Mouse (Mus musculus): ENCODE results near the gene Olfr301. TPM values are rescaled to one million over a fixed set of nuclear protein-coding genes. Genes with fewer than 3 reads are reported as not detected.

Olfr301 gene
- not detected in 2 replicates for polyA plus RNA-seq (2014; fragmentation: Nextera tagmentation; extraction: Ambion mirVana)

DNA sequence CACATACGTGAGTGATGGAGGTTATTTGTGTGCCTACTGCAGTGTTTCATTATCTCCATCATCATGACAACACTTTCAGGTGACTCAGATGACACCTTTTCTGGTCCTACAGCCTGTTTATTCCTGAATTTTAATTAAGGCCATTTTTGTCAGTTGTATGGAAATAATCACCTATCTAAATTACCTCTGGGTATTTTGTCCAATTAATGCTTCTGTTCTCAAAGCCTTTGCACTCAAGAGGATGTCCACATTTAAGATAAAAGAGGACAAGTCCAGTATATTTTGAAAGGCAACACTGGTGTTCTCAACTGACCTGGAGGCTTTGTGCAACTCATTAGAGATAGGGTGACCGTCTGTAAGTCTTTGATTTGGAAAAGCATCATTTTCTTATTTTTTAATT lies at the start of gene Olfr301:
Olfr301 (plus strand) TSS at position 301 of the 400 bp plus-strand sequence.
- H3K4me1 ChIP-seq (replicated peaks; ENCODE audit: control insufficient read depth, insufficient read depth, low read length): no peaks in the 10 kb centered on the region
- H3K36me3 ChIP-seq (ENCODE audit: control insufficient read depth, insufficient read depth, low read length): no peaks in the 10 kb centered on the region
- 87% methylated on average over 2 of the region's 2 CpGs for WGBS
- DNase-seq (ENCODE audit: low spot score) (no peak), ATAC-seq (ENCODE audit: low FRiP score) (no peak)
- no peak within 1 kb of the TSS for H3K9ac ChIP-seq (ENCODE audit: low read depth, low read length)
- H3K4me2 ChIP-seq (replicated peaks; ENCODE audit: low read depth, low read length): no peak within 1 kb of the TSS
- no peak within 1 kb of the TSS for H3K27ac ChIP-seq (ENCODE audit: low read depth, low read length)
- H3K27me3 ChIP-seq (ENCODE audit: control insufficient read depth, insufficient read depth, low read length): no peaks in the 10 kb centered on the region
- no peak within 1 kb of the TSS for H3K4me3 ChIP-seq (ENCODE audit: low read depth, low read length)
- H3K9me3 ChIP-seq (ENCODE audit: control insufficient read depth, low read length): no peaks in the 10 kb centered on the region

DNA sequence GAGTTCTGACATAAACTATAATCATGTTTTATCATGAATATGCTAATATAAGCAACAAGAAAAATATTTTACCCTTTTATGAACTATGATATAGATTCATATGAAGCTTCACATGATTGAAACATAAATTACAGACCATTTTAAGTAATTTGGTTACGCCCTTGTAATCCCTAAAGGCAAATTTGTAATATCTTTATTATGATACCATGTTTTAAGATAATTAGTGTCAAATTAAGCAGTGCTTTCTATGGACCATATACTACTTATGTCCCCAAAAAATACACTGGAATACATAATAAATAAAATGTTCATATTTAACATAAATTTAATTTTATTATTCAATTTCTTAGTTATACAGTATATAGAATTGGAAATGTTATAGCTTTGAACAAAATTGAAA lies 36.8 kb upstream of the Olfr301 start, which contains the start of gene Olfr305:
Olfr305 (minus strand) TSS at position 101 of the 400 bp plus-strand sequence.
- no peaks in the 10 kb centered on the region for H3K9me3 ChIP-seq (ENCODE audit: control insufficient read depth, low read length)
- H3K4me1 ChIP-seq (replicated peaks; ENCODE audit: control insufficient read depth, insufficient read depth, low read length): no peaks in the 10 kb centered on the region
- no peaks in the 10 kb centered on the region for H3K36me3 ChIP-seq (ENCODE audit: control insufficient read depth, insufficient read depth, low read length)
- 87% methylated on average over 1 of the region's 1 CpGs for WGBS
- no peak within 1 kb of the TSS for H3K4me3 ChIP-seq (ENCODE audit: low read depth, low read length)
- no peak within 1 kb of the TSS for H3K27ac ChIP-seq (ENCODE audit: low read depth, low read length)
- H3K27me3 ChIP-seq (ENCODE audit: control insufficient read depth, insufficient read depth, low read length): no peaks in the 10 kb centered on the region
- no peak within 1 kb of the TSS for H3K4me2 ChIP-seq (replicated peaks; ENCODE audit: low read depth, low read length)
- H3K9ac ChIP-seq (ENCODE audit: low read depth, low read length): no peak within 1 kb of the TSS
- ATAC-seq (ENCODE audit: low FRiP score) (no peak), DNase-seq (ENCODE audit: low spot score) (no peak)

DNA sequence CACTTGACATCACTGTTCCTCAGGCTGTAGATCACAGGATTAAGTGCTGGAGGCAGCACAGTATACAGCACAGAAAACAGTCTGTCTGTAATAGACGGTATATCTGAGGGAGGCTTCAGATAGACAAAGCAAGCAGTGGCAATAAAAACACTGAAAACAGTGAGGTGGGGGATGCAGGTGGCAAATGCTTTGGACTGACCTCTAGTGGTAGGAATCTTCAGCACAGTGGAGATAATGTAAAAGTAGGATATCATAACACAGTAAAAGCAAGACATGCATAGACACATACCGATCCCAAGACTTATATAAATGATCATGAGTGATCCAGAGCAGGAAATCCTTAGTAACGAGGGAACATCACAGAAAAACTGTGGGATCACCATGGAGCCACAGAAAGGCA lies 17.9 kb upstream of the Olfr301 start:
- no peak overlapping the region for H3K27ac ChIP-seq (ENCODE audit: low read depth, low read length)
- H3K4me1 ChIP-seq (replicated peaks; ENCODE audit: control insufficient read depth, insufficient read depth, low read length): no peaks in the 10 kb centered on the region
- DNase-seq (ENCODE audit: low spot score) (no peak), ATAC-seq (ENCODE audit: low FRiP score) (no peak)
- no peak overlapping the region for H3K4me2 ChIP-seq (replicated peaks; ENCODE audit: low read depth, low read length)
- no peaks in the 10 kb centered on the region for H3K9me3 ChIP-seq (ENCODE audit: control insufficient read depth, low read length)
- H3K27me3 ChIP-seq (ENCODE audit: control insufficient read depth, insufficient read depth, low read length): no peaks in the 10 kb centered on the region
- no peak overlapping the region for H3K4me3 ChIP-seq (ENCODE audit: low read depth, low read length)
- WGBS: 78% methylated on average over 3 of the region's 3 CpGs
- no peaks in the 10 kb centered on the region for H3K36me3 ChIP-seq (ENCODE audit: control insufficient read depth, insufficient read depth, low read length)
- no peak overlapping the region for H3K9ac ChIP-seq (ENCODE audit: low read depth, low read length)

DNA sequence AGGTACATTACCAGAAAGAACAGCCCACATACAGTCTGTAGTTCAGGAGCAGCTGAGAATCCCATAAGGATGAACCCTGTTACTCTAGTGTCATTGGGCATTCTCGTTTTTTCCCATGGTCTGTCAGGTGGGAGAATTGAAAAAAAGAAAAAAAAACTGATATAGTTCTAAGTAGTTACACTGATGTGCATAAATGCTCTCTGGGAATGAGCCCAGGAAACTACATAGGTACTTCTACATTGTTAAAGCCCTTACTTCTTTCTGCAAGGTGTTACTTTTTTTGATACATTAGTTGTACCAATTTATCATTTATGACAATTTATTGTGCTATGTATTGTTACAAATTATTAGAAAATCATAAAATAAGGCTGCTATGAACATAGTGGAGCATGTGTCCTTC lies 17.1 kb upstream of the Olfr301 start, which contains the start of gene Olfr304:
Olfr304 (minus strand) TSS at position 101 of the 400 bp plus-strand sequence.
- no peaks in the 10 kb centered on the region for H3K9me3 ChIP-seq (ENCODE audit: control insufficient read depth, low read length)

DNA sequence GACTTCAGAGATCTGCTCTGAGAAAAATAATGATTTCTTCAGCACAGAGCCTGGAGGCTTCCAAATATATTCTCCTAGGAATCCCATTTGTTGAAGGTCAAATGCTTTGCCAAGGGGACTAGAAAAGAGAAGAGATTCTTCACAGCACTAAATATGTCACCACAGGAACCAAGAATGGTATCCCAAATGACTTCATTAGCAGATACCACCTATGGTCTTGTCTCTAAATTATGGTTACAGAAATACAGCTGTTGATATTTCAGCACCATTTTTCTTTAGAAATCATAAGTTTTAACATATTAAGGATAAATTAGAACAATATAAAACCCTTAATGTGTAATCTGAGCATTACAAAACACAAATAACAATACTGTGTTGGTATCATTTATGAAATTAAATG lies 6.0 kb upstream of the Olfr301 start, which contains the start of gene Olfr303:
Olfr303 (minus strand) TSS at position 101 of the 400 bp plus-strand sequence.
- no peak within 1 kb of the TSS for H3K4me3 ChIP-seq (ENCODE audit: low read depth, low read length)
- no peak within 1 kb of the TSS for H3K4me2 ChIP-seq (replicated peaks; ENCODE audit: low read depth, low read length)
- no peak within 1 kb of the TSS for H3K9ac ChIP-seq (ENCODE audit: low read depth, low read length)
- H3K27ac ChIP-seq (ENCODE audit: low read depth, low read length): no peak within 1 kb of the TSS
- H3K9me3 ChIP-seq (ENCODE audit: control insufficient read depth, low read length): no peaks in the 10 kb centered on the region
- DNase-seq (ENCODE audit: low spot score) (no peak), ATAC-seq (ENCODE audit: low FRiP score) (no peak)
- H3K27me3 ChIP-seq (ENCODE audit: control insufficient read depth, insufficient read depth, low read length): no peaks in the 10 kb centered on the region
- H3K4me1 ChIP-seq (replicated peaks; ENCODE audit: control insufficient read depth, insufficient read depth, low read length): no peaks in the 10 kb centered on the region
- no peaks in the 10 kb centered on the region for H3K36me3 ChIP-seq (ENCODE audit: control insufficient read depth, insufficient read depth, low read length)

More for the DNA sequence above, 17.1 kb upstream of the Olfr301 start, which contains the start of gene Olfr304:
- WGBS: 63% methylated on average over 1 of the region's 1 CpGs
- no peak within 1 kb of the TSS for H3K9ac ChIP-seq (ENCODE audit: low read depth, low read length)
- no peak within 1 kb of the TSS for H3K4me3 ChIP-seq (ENCODE audit: low read depth, low read length)
- DNase-seq (ENCODE audit: low spot score): no peak
- H3K4me2 ChIP-seq (replicated peaks; ENCODE audit: low read depth, low read length): no peak within 1 kb of the TSS
- no peak within 1 kb of the TSS for H3K27ac ChIP-seq (ENCODE audit: low read depth, low read length)
- no peaks in the 10 kb centered on the region for H3K4me1 ChIP-seq (replicated peaks; ENCODE audit: control insufficient read depth, insufficient read depth, low read length)
- no peaks in the 10 kb centered on the region for H3K27me3 ChIP-seq (ENCODE audit: control insufficient read depth, insufficient read depth, low read length)
- ATAC-seq (ENCODE audit: low FRiP score): no peak
- no peaks in the 10 kb centered on the region for H3K36me3 ChIP-seq (ENCODE audit: control insufficient read depth, insufficient read depth, low read length)

DNA sequence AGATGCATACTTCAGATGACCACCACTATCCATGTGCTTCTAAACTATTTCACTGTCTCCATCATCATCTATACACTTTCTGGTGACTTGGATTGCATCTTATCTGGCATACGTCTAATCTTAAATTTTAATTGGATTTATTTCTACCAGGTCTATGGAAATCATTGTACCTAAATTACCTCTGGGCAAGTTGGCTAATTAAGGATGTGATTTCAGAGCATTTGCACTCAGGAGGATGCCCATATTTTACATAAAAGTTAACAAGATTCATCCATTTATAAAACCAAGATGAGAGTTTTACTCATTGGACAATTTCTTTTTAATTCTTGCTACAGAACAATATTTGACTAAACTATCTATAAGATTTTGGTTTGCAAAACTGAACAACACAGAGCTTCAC lies 56.0 kb downstream of the Olfr301 start, which contains the start of gene Olfr299:
Olfr299 (plus strand) TSS at position 301 of the 400 bp plus-strand sequence.
- H3K4me1 ChIP-seq (replicated peaks; ENCODE audit: control insufficient read depth, insufficient read depth, low read length): no peaks in the 10 kb centered on the region
- no peak for ATAC-seq (ENCODE audit: low FRiP score)
- no peak within 1 kb of the TSS for H3K27ac ChIP-seq (ENCODE audit: low read depth, low read length)

More for the DNA sequence above, 56.0 kb downstream of the Olfr301 start, which contains the start of gene Olfr299:
- DNase-seq (ENCODE audit: low spot score): no peak
- Histone ChIP-seq H3K9ac (ENCODE audit: low read depth, low read length) (no peak within 1 kb of the TSS), H3K36me3 (ENCODE audit: control insufficient read depth, insufficient read depth, low read length) (no peaks in the 10 kb centered on the region), H3K4me3 (ENCODE audit: low read depth, low read length) (no peak within 1 kb of the TSS), H3K9me3 (ENCODE audit: control insufficient read depth, low read length) (no peaks in the 10 kb centered on the region), H3K27me3 (ENCODE audit: control insufficient read depth, insufficient read depth, low read length) (no peaks in the 10 kb centered on the region), H3K4me2 (replicated peaks; ENCODE audit: low read depth, low read length) (no peak within 1 kb of the TSS)
- WGBS: 88% methylated on average over 1 of the region's 1 CpGs

Other genes with a start within 250 kb of the Olfr301 start
- gene Vmn2r75, start 232.1 kb upstream of the Olfr301 start, polyA plus RNA-seq (2014; fragmentation: Nextera tagmentation; extraction: Ambion mirVana): not detected in 2 replicates
- gene Vmn2r76, start 157.5 kb upstream of the Olfr301 start, polyA plus RNA-seq (2014; fragmentation: Nextera tagmentation; extraction: Ambion mirVana): not detected in 2 replicates
- not detected in 2 replicates for gene Olfr310, start 126.7 kb upstream of the Olfr301 start, polyA plus RNA-seq (2014; fragmentation: Nextera tagmentation; extraction: Ambion mirVana)
- not detected in 2 replicates for gene Olfr309, start 90.1 kb upstream of the Olfr301 start, polyA plus RNA-seq (2014; fragmentation: Nextera tagmentation; extraction: Ambion mirVana)
- gene Olfr308, start 78.2 kb upstream of the Olfr301 start, polyA plus RNA-seq (2014; fragmentation: Nextera tagmentation; extraction: Ambion mirVana): not detected in 2 replicates
- not detected in 2 replicates for gene Olfr307, start 66.3 kb upstream of the Olfr301 start, polyA plus RNA-seq (2014; fragmentation: Nextera tagmentation; extraction: Ambion mirVana)
- not detected in 2 replicates for gene Olfr305, start 36.9 kb upstream of the Olfr301 start, polyA plus RNA-seq (2014; fragmentation: Nextera tagmentation; extraction: Ambion mirVana)
- not detected in 2 replicates for gene Olfr304, start 17.2 kb upstream of the Olfr301 start, polyA plus RNA-seq (2014; fragmentation: Nextera tagmentation; extraction: Ambion mirVana)
- not detected in 2 replicates for gene Olfr303, start 6.1 kb upstream of the Olfr301 start, polyA plus RNA-seq (2014; fragmentation: Nextera tagmentation; extraction: Ambion mirVana)
- gene Olfr299, start 56.1 kb downstream of the Olfr301 start, polyA plus RNA-seq (2014; fragmentation: Nextera tagmentation; extraction: Ambion mirVana): not detected in 2 replicates
- gene Olfr298, start 88.6 kb downstream of the Olfr301 start, polyA plus RNA-seq (2014; fragmentation: Nextera tagmentation; extraction: Ambion mirVana): not detected in 2 replicates
- not detected in 2 replicates for gene Olfr297, start 116.1 kb downstream of the Olfr301 start, polyA plus RNA-seq (2014; fragmentation: Nextera tagmentation; extraction: Ambion mirVana)
- gene Olfr295, start 180.0 kb downstream of the Olfr301 start, polyA plus RNA-seq (2014; fragmentation: Nextera tagmentation; extraction: Ambion mirVana): not detected in 2 replicates
- not detected in 2 replicates for gene Olfr294, start 212.8 kb downstream of the Olfr301 start, polyA plus RNA-seq (2014; fragmentation: Nextera tagmentation; extraction: Ambion mirVana)
- gene Olfr293, start 245.2 kb downstream of the Olfr301 start, polyA plus RNA-seq (2014; fragmentation: Nextera tagmentation; extraction: Ambion mirVana): not detected in 2 replicates

Measured in hindbrain, embryonic 11.5 days (tissue).